Mouse (Mus musculus): ENCODE data around the gene Osbpl10. TPM values are rescaled to one million over a fixed set of nuclear protein-coding genes. Genes with fewer than 3 reads are reported as not detected.
"Not testable (repeated sequence)": the region's sequence is repeated elsewhere in the genome, so short reads cannot be mapped to it uniquely, and the experiment has no call there.

Osbpl10 gene
- polyA plus RNA-seq, 1 experiment from 2014 or later, result 1.6 TPM

- H3K27me3 ChIP-seq; H3K4me1 ChIP-seq; H3K9me3 ChIP-seq; H3K9ac ChIP-seq (replicated peaks); H3K27ac ChIP-seq (replicated peaks); H3K4me2 ChIP-seq (replicated peaks); H3K4me3 ChIP-seq; ATAC-seq (ENCODE audit: low FRiP score, low read depth): not testable (repeated sequence)
- H3K36me3 ChIP-seq, result peaks cover 30% of the 10 kb centered on the region
- WGBS, result 94% methylated on average over 4 of the region's 5 CpGs
Observed at GRCm38 (mm10) chr9:115272451-115272850, 294.1 kb downstream of the Osbpl10 start.

GRCm38 (mm10) chr9:115273095-115273649 lies 294.8 kb downstream of the Osbpl10 start:
- H3K27me3 ChIP-seq, result no peaks in the 10 kb centered on the region
- no peak overlapping the region for H3K4me2 ChIP-seq (replicated peaks)
- no peak for ATAC-seq (ENCODE audit: low FRiP score, low read depth)
- H3K9ac ChIP-seq (replicated peaks), result no peak overlapping the region
- H3K4me3 ChIP-seq, result no peak overlapping the region
- peaks cover 30% of the 10 kb centered on the region for H3K36me3 ChIP-seq
- WGBS, result 94% methylated on average over 7 of the region's 7 CpGs
- H3K27ac ChIP-seq (replicated peaks), result no peak overlapping the region
- H3K4me1 ChIP-seq, result no peaks in the 10 kb centered on the region
- no peaks in the 10 kb centered on the region for H3K9me3 ChIP-seq

- 90% methylated on average over 6 of the region's 6 CpGs for WGBS
- Histone ChIP-seq H3K4me2 (replicated peaks) (no peak overlapping the region), H3K9ac (replicated peaks) (no peak overlapping the region), H3K4me3 (no peak overlapping the region), H3K4me1 (no peaks in the 10 kb centered on the region), H3K9me3 (no peaks in the 10 kb centered on the region), H3K27ac (replicated peaks) (no peak overlapping the region), H3K27me3 (no peaks in the 10 kb centered on the region), H3K36me3 (peaks cover 40% of the 10 kb centered on the region)
- ATAC-seq (ENCODE audit: low FRiP score, low read depth), result no peak
Observed at GRCm38 (mm10) chr9:115274806-115275205, 296.4 kb downstream of the Osbpl10 start.

- H3K9me3 ChIP-seq, result no peaks in the 10 kb centered on the region
- H3K27ac ChIP-seq (replicated peaks), result no peak overlapping the region
- no peak for ATAC-seq (ENCODE audit: low FRiP score, low read depth)
- 97% methylated on average over 1 of the region's 1 CpGs for WGBS
- H3K4me1 ChIP-seq, result no peaks in the 10 kb centered on the region
- H3K36me3 ChIP-seq, result peaks cover 37% of the 10 kb centered on the region
- H3K4me3 ChIP-seq, result no peak overlapping the region
- no peaks in the 10 kb centered on the region for H3K27me3 ChIP-seq
- H3K4me2 ChIP-seq (replicated peaks), result no peak overlapping the region
- H3K9ac ChIP-seq (replicated peaks), result no peak overlapping the region
Observed at GRCm38 (mm10) chr9:115278641-115279040, 300.3 kb downstream of the Osbpl10 start.

Other genes with a start within 250 kb of the Osbpl10 start
- gene Cmtm6, start 247.5 kb upstream of the Osbpl10 start, polyA plus RNA-seq (2016; fragmentation: Nextera tagmentation; extraction: Ambion mirVana), result 21.8 and 23.8 TPM in 2 replicates
- 47.3 and 49.4 TPM in 2 replicates for gene Cmtm7, start 196.7 kb upstream of the Osbpl10 start, polyA plus RNA-seq (2016; fragmentation: Nextera tagmentation; extraction: Ambion mirVana)
- 13.2 and 14.9 TPM in 2 replicates for gene Cmtm8, start 134.4 kb upstream of the Osbpl10 start, polyA plus RNA-seq (2016; fragmentation: Nextera tagmentation; extraction: Ambion mirVana)
- 14.8 and 15.7 TPM in 2 replicates for gene Gpd1l, start 44.6 kb upstream of the Osbpl10 start, polyA plus RNA-seq (2016; fragmentation: Nextera tagmentation; extraction: Ambion mirVana)
- 317 and 351 TPM in 2 replicates for gene Rps27rt, start 4.2 kb downstream of the Osbpl10 start, polyA plus RNA-seq (2016; fragmentation: Nextera tagmentation; extraction: Ambion mirVana)